Mouse (Mus musculus) CH12.LX (cell line): ENCODE data around the gene Tbl2. TPM values are rescaled to one million over a fixed set of nuclear protein-coding genes. Genes with fewer than 3 reads are reported as not detected.

ENCODE experiments used
- DNase-seq: peaks from one replicate; pipeline ENCODE4 v3.0.0-alpha.2; 2013; ENCODE audit errors: extremely low read depth
- H3K27ac ChIP-seq: 2 replicates; pipeline ENCODE4 v1.5.1; 2012; ENCODE audit warnings: low read depth, mild to moderate bottlenecking, control low read depth, moderate library complexity; ENCODE audit not compliant: insufficient read depth
- H3K27me3 ChIP-seq: replicated peaks from 2 replicates; pipeline ENCODE3; 2012; ENCODE audit warnings: inconsistent platforms
- H3K36me3 ChIP-seq, 2 experiments: replicated peaks in 1 of 2; 2 replicates each; pipeline versions ENCODE3 to v1.6.1; 2012; ENCODE audit warnings: inconsistent platforms in 1 of 2, low read length in 1 of 2, mild to moderate bottlenecking in 1 of 2, mixed read lengths in 1 of 2, moderate library complexity in 1 of 2; ENCODE audit not compliant: control insufficient read depth in 1 of 2, insufficient read depth in 1 of 2
- H3K4me1 ChIP-seq, 2 experiments: 2 replicates each; pipeline ENCODE4 v1.6.1; 2012; ENCODE audit warnings: inconsistent platforms in 1 of 2, moderate library complexity in 1 of 2; ENCODE audit not compliant: insufficient read depth in 2 of 2, control insufficient read depth in 1 of 2
- H3K4me2 ChIP-seq: 2 replicates; pipeline ENCODE4 v1.6.1; 2012; ENCODE audit warnings: low read depth, mild to moderate bottlenecking, control low read depth; ENCODE audit not compliant: poor library complexity, insufficient read depth, severe bottlenecking
- H3K4me3 ChIP-seq, 3 experiments: fragments of 150-350 bp in 1 of 3; sonication (generic) in 1 of 3; replicated peaks in 1 of 3; 2 replicates each; pipeline versions ENCODE3 to v1.5.1; 2011 to 2012; ENCODE audit warnings: low read depth in 2 of 3, low read length in 2 of 3, mild to moderate bottlenecking in 2 of 3, moderate library complexity in 2 of 3, control low read depth in 1 of 3, improper control_type of control experiment in 1 of 3, inconsistent platforms in 1 of 3, mixed read lengths in 1 of 3; ENCODE audit not compliant: poor library complexity in 1 of 3
- H3K79me2 ChIP-seq: replicated peaks from 2 replicates; pipeline ENCODE4 v1.6.1; 2012; ENCODE audit warnings: mild to moderate bottlenecking, moderate library complexity; ENCODE audit not compliant: control insufficient read depth, poor library complexity, insufficient read depth, severe bottlenecking; ENCODE audit errors: extremely low read depth
- H3K9ac ChIP-seq: 2 replicates; pipeline ENCODE4 v1.6.1; 2012; ENCODE audit warnings: low read depth, mild to moderate bottlenecking, control low read depth, moderate library complexity; ENCODE audit not compliant: insufficient read depth
- H3K9me3 ChIP-seq: replicated peaks from 2 replicates; pipeline ENCODE3; 2012; ENCODE audit warnings: low read length, inconsistent platforms, mixed read lengths
- CHD1 ChIP-seq: IDR thresholded peaks from 2 replicates; pipeline ENCODE4 v1.6.1; 2012; ENCODE audit warnings: low read depth, low read length, improper control_type of control experiment, inconsistent platforms
- CTCF ChIP-seq, 2 experiments: IDR thresholded peaks in 1 of 2; conservative IDR thresholded peaks in 1 of 2; 2 replicates each; pipeline ENCODE4 v1.5.1; 2011 to 2012; ENCODE audit warnings: low read depth in 2 of 2, low read length in 2 of 2, improper control_type of control experiment in 1 of 2, inconsistent platforms in 1 of 2, mild to moderate bottlenecking in 1 of 2, moderate library complexity in 1 of 2
- E2F4 ChIP-seq: IDR thresholded peaks from 2 replicates; pipeline ENCODE4 v1.6.1; 2011; ENCODE audit warnings: low read depth, low read length, improper control_type of control experiment; ENCODE audit not compliant: insufficient replicate concordance
- EP300 ChIP-seq: IDR thresholded peaks from 2 replicates; pipeline ENCODE4 v1.6.1; 2011; ENCODE audit warnings: low read length, improper control_type of control experiment
- GABPA ChIP-seq: IDR thresholded peaks from 2 replicates; pipeline ENCODE4 v1.6.1; 2012; ENCODE audit warnings: low read depth, low read length, improper control_type of control experiment, inconsistent platforms; ENCODE audit not compliant: insufficient replicate concordance
- HCFC1 ChIP-seq: IDR thresholded peaks from 2 replicates; pipeline ENCODE4 v1.6.1; 2012; ENCODE audit warnings: low read depth, mild to moderate bottlenecking, inconsistent platforms, low read length, improper control_type of control experiment
- JUND ChIP-seq: conservative IDR thresholded peaks from 2 replicates; pipeline ENCODE4 v1.6.1; 2011; ENCODE audit warnings: low read depth, low read length, improper control_type of control experiment
- MAX ChIP-seq: IDR thresholded peaks from 2 replicates; pipeline ENCODE4 v1.6.1; 2011; ENCODE audit warnings: low read length, improper control_type of control experiment
- MAZ ChIP-seq: IDR thresholded peaks from 2 replicates; pipeline ENCODE4 v1.6.1; 2012; ENCODE audit warnings: low read depth, mild to moderate bottlenecking, inconsistent platforms, low read length, improper control_type of control experiment, moderate library complexity
- MXI1 ChIP-seq: IDR thresholded peaks from 2 replicates; pipeline ENCODE4 v1.6.1; 2011; ENCODE audit warnings: mild to moderate bottlenecking, low read depth, low read length, improper control_type of control experiment
- MYC ChIP-seq: IDR thresholded peaks from 2 replicates; pipeline ENCODE4 v1.6.1; 2011; ENCODE audit warnings: low read depth, mild to moderate bottlenecking, improper control_type of control experiment, low read length
- POLR2A ChIP-seq: IDR thresholded peaks from 2 replicates; pipeline ENCODE4 v1.6.1; 2011; ENCODE audit warnings: low read depth, mild to moderate bottlenecking, improper control_type of control experiment, low read length
- POLR2AphosphoS2 ChIP-seq: IDR thresholded peaks from 2 replicates; pipeline ENCODE4 v1.6.1; 2011; ENCODE audit warnings: low read depth, low read length, improper control_type of control experiment
- SIN3A ChIP-seq: IDR thresholded peaks from 2 replicates; pipeline ENCODE4 v1.6.1; 2012; ENCODE audit warnings: low read length, improper control_type of control experiment, inconsistent platforms
- SMC3 ChIP-seq: IDR thresholded peaks from 2 replicates; pipeline ENCODE4 v1.6.1; 2011; ENCODE audit warnings: low read depth, low read length, improper control_type of control experiment
- TBP ChIP-seq: conservative IDR thresholded peaks from 2 replicates; pipeline ENCODE4 v1.6.1; 2011; ENCODE audit warnings: low read depth, low read length, improper control_type of control experiment
- USF1 ChIP-seq: IDR thresholded peaks from 2 replicates; pipeline ENCODE4 v1.6.1; 2014; ENCODE audit warnings: low read depth, mild to moderate bottlenecking, inconsistent platforms, low read length, improper control_type of control experiment
- USF2 ChIP-seq: conservative IDR thresholded peaks from 2 replicates; pipeline ENCODE4 v1.6.1; 2011; ENCODE audit warnings: low read depth, low read length, improper control_type of control experiment
- ZMIZ1 ChIP-seq: IDR thresholded peaks from 2 replicates; pipeline ENCODE4 v1.6.1; 2012; ENCODE audit warnings: low read depth, mild to moderate bottlenecking, inconsistent platforms, low read length, improper control_type of control experiment
- ZNF384 ChIP-seq: IDR thresholded peaks from 2 replicates; pipeline ENCODE4 v1.6.1; 2012; ENCODE audit warnings: low read depth, low read length, improper control_type of control experiment, inconsistent platforms
- dilution Hi-C: fragments of 300-500 bp; cut with MboI; formaldehyde crosslinking; loops from 2 replicates; pipeline ENCODE4 v1.14.3; 2020; ENCODE audit warnings: low sequenced_read_pairs; ENCODE audit not compliant: extremely low pct_unique_long_range_greater_than_20kb, extremely low pct_ligation_motif_present
- in situ Hi-C: fragments of 300-500 bp; cut with MboI; formaldehyde crosslinking; loops from 3 replicates; pipeline ENCODE4 v1.14.3; 2019; ENCODE audit warnings: low sequenced_read_pairs, low pct_ligation_motif_present, low pct_unique_long_range_greater_than_20kb, mixed read lengths
- polyA plus RNA-seq: library from polyadenylated mRNA; unstranded; fragments of >175 nt; gene quantifications from 2 replicates; pipeline ENCODE4 v1.2.1, GENCODE M21; 2012; ENCODE audit warnings: low read depth; ENCODE audit not compliant: insufficient read length
- total RNA-seq, 2 experiments: library from RNA; depleted of rRNA; stranded (reverse); fragments of 300-350 nt in 1 of 2; fragments of >200 nt in 1 of 2; gene quantifications; 2 replicates each; pipeline ENCODE4 v1.2.3; 2012 to 2014

Tbl2 gene
- total and polyA plus RNA-seq, 3 experiments: 20.0 to 31.9 (median 24.8) TPM

GRCm38 (mm10) chr5:135113782-135114181, 35.7 kb upstream of the Tbl2 start:
- DNase-seq: no peak
- Histone ChIP-seq H3K4me1 (peaks cover 4 to 8% of the 10 kb centered on the region in 2 experiments; a peak in 2 of 4 replicates), H3K79me2 (no peaks in the 10 kb centered on the region), H3K9me3 (peaks cover 2% of the 10 kb centered on the region), H3K4me3 (no peak overlapping the region), H3K36me3 (no peaks in the 10 kb centered on the region), H3K27ac (no peak overlapping the region), H3K9ac (no peak overlapping the region), H3K27me3 (peaks cover 46% of the 10 kb centered on the region), H3K4me2 (no peak overlapping the region)
- in situ Hi-C loops: loop anchor here (25.0 kb wide), 1 partner anchor 201 kb away; the partner anchor contains the start of genes Cldn13 and Tmem270
- TF ChIP-seq MAX (no peak), USF2 (no peak), CTCF (conservative IDR thresholded peaks at IDR 0.05 in 1 of 2, IDR thresholded peaks at IDR 0.05 in 1 of 2; ENCODE audit: low read depth in 2 of 2, low read length in 2 of 2) (no peak), HCFC1 (no peak), MYC (no peak)
- dilution Hi-C loops: no loop called here

GRCm38 (mm10) chr5:135115241-135115640, 34.2 kb upstream of the Tbl2 start:
- peaks cover 2% of the 10 kb centered on the region for H3K9me3 ChIP-seq
- peaks cover 43% of the 10 kb centered on the region for H3K27me3 ChIP-seq
- no peak overlapping the region for H3K4me2 ChIP-seq
- peak; percentile 64 for DNase-seq
- TF ChIP-seq HCFC1: no peak
- TF ChIP-seq TBP: no peak
- no peak for TF ChIP-seq MAX
- no peak for TF ChIP-seq CHD1
- no peak for TF ChIP-seq MXI1
- TF ChIP-seq POLR2AphosphoS2: no peak
- TF ChIP-seq GABPA: no peak
- no peak for TF ChIP-seq SMC3
- no peak for TF ChIP-seq E2F4
- no peak for TF ChIP-seq ZNF384
- no peak for TF ChIP-seq POLR2A
- no peak for TF ChIP-seq MYC
- no peak for TF ChIP-seq USF1
- no peak for TF ChIP-seq JUND
- no peak for TF ChIP-seq SIN3A
- TF ChIP-seq EP300: no peak
- TF ChIP-seq ZMIZ1: no peak
- TF ChIP-seq CTCF (conservative IDR thresholded peaks at IDR 0.05 in 1 of 2, IDR thresholded peaks at IDR 0.05 in 1 of 2; ENCODE audit: low read depth in 2 of 2, low read length in 2 of 2): no peak
- TF ChIP-seq MAZ: no peak
- H3K9ac ChIP-seq: no peak overlapping the region
- peaks cover 4 to 8% of the 10 kb centered on the region in 2 experiments; a peak in 2 of 4 replicates for H3K4me1 ChIP-seq
- H3K4me3 ChIP-seq: no peak overlapping the region
- no peaks in the 10 kb centered on the region for H3K36me3 ChIP-seq
- H3K79me2 ChIP-seq: no peaks in the 10 kb centered on the region
- in situ Hi-C loops (loop anchor here (5.0 to 25.0 kb wide), 2 partner anchors 172 to 203 kb away; partner anchors contain the start of genes Cldn13 and Tmem270), dilution Hi-C loops (no loop called here)
- no peak overlapping the region for H3K27ac ChIP-seq
